Mouse (Mus musculus) MEL (cell line): ENCODE measurements at regions not wholly inside any gene's neighbourhood (a gene's known extent, or its start where the extent isn't known, plus 50 kb on each side); places are given as distances from the start of the nearest gene placed in this dataset.

ENCODE experiments used
- GABPA ChIP-seq: IDR thresholded peaks from 2 replicates; pipeline ENCODE4 v1.6.1; 2012; ENCODE audit warnings: low read depth, mild to moderate bottlenecking, inconsistent platforms, low read length, improper control_type of control experiment, moderate library complexity
- HCFC1 ChIP-seq: IDR thresholded peaks from 2 replicates; pipeline ENCODE4 v1.6.1; 2012; ENCODE audit warnings: low read depth, mild to moderate bottlenecking, inconsistent platforms, low read length, improper control_type of control experiment, moderate library complexity
- MYC ChIP-seq: IDR thresholded peaks from 2 replicates; pipeline ENCODE4 v1.6.1; 2011; ENCODE audit warnings: low read depth, mild to moderate bottlenecking, low read length, improper control_type of control experiment, moderate library complexity
- POLR2A ChIP-seq, 2 experiments: IDR thresholded peaks; 2 replicates each; pipeline ENCODE4 v1.6.1; 2011 to 2012; ENCODE audit warnings: low read length in 2 of 2, mild to moderate bottlenecking in 2 of 2, control low read depth in 1 of 2, improper control_type of control experiment in 1 of 2, low read depth in 1 of 2, moderate library complexity in 1 of 2; ENCODE audit not compliant: control insufficient read depth in 1 of 2, insufficient read depth in 1 of 2, poor library complexity in 1 of 2
- RAD21 ChIP-seq: IDR thresholded peaks from 2 replicates; pipeline ENCODE4 v1.6.1; 2011; ENCODE audit warnings: mild to moderate bottlenecking, low read depth, low read length, improper control_type of control experiment
- RCOR1 ChIP-seq: IDR thresholded peaks from 2 replicates; pipeline ENCODE4 v1.6.1; 2012; ENCODE audit warnings: low read depth, mild to moderate bottlenecking, inconsistent platforms, low read length, improper control_type of control experiment
- USF2 ChIP-seq, 2 experiments: IDR thresholded peaks; 2 replicates each; pipeline ENCODE4 v1.6.1; 2011 to 2012; ENCODE audit warnings: improper control_type of control experiment in 2 of 2, low read length in 2 of 2, borderline replicate concordance in 1 of 2, inconsistent platforms in 1 of 2, low read depth in 1 of 2, mild to moderate bottlenecking in 1 of 2; ENCODE audit not compliant: insufficient read depth in 1 of 2

- TF ChIP-seq RCOR1 (no peak), MYC (no peak), USF2 (IDR thresholded peaks at IDR 0.05; ENCODE audit: borderline replicate concordance in 1 of 2, insufficient read depth in 1 of 2, low read depth in 1 of 2, low read length in 2 of 2) (no peak), RAD21 (no peak), GABPA (no peak), HCFC1 (no peak), POLR2A (IDR thresholded peaks at IDR 0.05; ENCODE audit: control insufficient read depth in 1 of 2, insufficient read depth in 1 of 2, low read depth in 1 of 2, low read length in 2 of 2, poor library complexity in 1 of 2) (no peak)
Measured at GRCm38 (mm10) chr17:9579401-9580371, 89.8 kb downstream of the Pabpc6 start.
